Mouse (Mus musculus) cerebellum, postnatal 36 days (tissue): ENCODE measurements at regions not wholly inside any gene's neighbourhood (a gene's known extent, or its start where the extent isn't known, plus 50 kb on each side); places are given as distances from the start of the nearest gene placed in this dataset.
"Not testable (repeated sequence)": the region's sequence is repeated elsewhere in the genome, so short reads cannot be mapped to it uniquely, and the experiment has no call there.

Source experiments
- DNase-seq, 2 experiments: peaks; one replicate each; pipeline ENCODE4 v3.0.0; 2021 to 2022; ENCODE audit warnings: mixed read lengths in 2 of 2

DNA sequence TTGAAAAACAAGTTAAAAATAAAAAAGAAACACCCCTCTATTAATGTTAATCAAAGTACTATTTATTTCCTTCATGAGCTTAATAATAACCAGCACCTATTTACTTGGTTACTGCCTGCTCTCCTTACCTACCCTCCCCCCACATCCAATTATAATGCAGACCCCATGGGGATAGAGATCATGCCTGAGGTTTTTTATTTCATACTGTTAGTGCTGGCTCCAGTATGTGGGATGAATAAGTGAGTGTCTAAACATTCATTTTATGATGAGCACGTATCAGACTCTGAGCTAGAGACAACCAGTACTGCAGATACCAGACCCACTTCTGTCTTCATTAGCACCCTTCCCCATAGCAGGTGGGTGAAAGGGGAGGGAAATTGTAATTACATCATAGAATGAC is 83.6 kb upstream of the Atp1b1 start:
- no peak for DNase-seq

- no peak for DNase-seq
These were observed 80.3 kb upstream of the Atp1b1 start for GRCm38 (mm10) chr1:164538304-164539043.

- DNase-seq = no peak
These were observed 79.3 kb upstream of the Atp1b1 start for GRCm38 (mm10) chr1:164537324-164537948.

DNA sequence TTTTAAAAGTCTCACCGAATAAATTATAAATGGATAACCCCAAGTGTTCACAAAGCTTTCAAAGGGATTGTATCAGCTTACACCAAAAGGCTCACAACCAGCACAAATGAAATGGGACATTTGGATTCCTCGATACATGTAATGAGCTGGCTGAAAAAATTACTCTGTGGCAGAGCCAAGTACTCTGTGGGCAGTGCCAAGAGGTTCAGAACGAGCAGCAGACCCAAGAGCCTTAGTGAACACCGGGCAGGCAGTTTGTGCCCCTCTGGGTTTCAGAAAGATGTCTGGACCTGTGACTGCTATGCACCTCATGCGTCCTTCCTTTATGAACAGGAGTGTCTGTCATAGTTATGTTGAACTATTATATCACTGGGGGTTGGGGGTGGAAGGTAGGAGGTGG is 74.0 kb upstream of the Atp1b1 start:
- peak in 1 of 2 experiments; percentile 5 for DNase-seq

DNA sequence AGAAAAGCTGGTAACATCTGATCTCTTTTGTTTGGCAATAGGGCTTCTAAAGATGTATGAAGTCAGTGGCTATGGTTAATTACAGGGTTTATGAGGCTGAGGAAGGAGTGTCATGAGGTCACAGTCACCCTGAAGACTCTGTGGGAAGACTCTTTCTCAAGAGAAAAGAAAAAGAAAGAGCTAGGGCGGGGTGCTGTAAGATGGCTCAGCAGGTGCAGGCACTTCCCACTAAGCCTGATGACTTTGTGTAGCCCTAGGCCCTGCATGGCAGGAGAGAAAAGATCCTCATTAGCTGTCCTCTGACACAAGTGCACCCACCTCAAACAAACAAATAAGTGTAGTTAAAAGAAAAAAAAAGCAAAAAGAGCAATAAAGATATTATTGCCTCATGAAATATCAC is 73.6 kb upstream of the Atp1b1 start:
- no peak for DNase-seq

DNA sequence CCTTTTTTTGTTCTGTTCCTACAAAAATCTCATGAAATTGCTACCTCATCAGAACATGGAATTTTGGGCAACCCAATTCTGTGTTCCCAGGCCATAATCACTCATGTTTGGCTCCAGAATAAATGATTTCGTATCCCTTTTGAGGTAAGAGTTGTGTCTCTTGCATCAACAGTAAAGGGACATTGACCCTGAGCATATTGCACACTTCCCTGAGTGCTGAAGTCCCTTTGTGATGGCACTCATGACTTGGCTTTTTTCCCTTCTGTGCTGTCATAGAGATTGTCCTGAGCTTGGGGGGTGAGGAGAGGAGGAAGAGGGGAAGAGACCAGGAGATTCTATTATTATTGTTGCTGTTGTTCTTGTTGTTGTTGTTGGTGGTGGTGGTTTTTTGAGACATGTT is 68.6 kb upstream of the Atp1b1 start:
- DNase-seq = no peak

GRCm38 (mm10) chr1:164522377-164523150 is 64.4 kb upstream of the Atp1b1 start:
- DNase-seq = no peak

DNA sequence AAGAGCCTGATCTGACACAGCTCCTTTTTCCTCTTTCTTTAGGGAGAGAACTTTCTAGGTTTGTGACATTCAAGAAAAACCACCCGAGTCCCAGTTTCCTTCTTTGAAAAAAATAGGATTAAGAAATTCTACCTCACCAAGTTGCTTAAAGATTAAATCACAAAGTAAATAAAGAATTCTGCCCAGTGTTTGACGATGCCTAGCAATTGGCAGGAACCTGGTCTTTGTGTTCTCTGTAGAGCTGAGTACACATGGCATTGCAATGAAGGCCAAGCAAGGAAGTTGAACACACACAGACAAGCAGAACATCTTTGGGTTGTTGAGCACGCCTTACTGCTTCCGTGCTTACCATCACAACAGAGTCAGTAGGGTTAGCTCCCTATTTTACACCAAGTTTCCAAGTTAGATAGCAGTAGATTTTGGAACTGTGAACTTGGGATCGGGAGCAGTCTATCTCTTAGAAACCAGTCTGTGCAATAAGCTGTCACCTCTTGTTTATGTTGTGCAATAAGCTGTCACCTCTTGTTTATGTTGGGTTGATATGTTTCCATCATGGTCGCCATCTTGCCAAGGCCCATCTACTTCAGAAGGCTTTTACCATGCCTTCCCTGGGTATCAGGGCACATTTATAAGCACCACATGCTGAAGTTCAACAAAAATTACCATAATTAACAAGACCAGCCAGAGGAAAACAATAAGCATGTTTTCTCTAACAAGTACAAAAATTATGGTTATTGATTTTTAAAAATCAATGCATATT is 63.4 kb upstream of the Atp1b1 start:
- DNase-seq = no peak

DNA sequence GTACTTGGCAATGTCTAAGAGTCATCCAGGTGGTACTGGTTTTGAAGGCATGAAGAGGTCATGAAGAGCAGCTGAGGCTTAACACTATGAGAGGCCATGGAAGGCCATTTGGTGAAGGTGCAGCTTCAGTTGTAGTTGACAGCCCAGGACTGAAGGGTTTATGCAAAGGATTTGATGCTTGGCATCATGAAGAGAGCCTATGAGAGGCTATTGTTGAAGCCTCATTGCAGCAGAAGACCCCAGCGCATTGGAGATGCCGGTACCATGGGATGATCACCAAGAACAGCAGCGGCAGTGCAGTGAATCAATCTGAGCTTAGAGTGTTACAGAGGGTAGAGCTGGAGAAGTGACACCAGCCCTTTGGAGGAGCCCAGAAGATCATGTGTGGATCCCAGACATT is 60.7 kb upstream of the Atp1b1 start:
- DNase-seq = no peak

GRCm38 (mm10) chr1:164518308-164518707 is 60.2 kb upstream of the Atp1b1 start:
- DNase-seq = no peak

DNA sequence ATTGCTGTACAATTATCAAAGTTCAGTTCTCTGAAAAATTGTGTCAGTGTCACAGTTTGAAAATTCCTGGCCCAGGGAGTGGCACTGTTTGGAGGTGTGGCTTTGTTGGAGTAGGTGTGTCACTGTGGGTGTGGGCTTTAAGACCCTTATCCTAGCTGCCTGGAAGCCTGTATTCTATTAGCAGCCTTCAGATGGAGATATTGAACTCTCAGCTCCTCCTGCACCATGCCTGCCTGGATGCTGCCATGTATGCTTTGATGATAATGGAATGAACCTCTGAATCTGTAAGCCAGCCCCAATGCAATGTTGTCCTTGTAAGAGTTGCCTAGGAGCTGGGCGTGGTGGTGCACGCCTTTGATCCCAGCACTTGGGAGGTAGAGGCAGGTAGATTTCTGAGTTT is 59.2 kb upstream of the Atp1b1 start:
- DNase-seq = not testable (repeated sequence)

GRCm38 (mm10) chr1:164511628-164512385 is 53.7 kb upstream of the Atp1b1 start:
- DNase-seq = no peak

- no peak for DNase-seq
These were observed 51.1 kb upstream of the Atp1b1 start for GRCm38 (mm10) chr1:164509226-164509625.

GRCm38 (mm10) chr1:164508556-164508955 is 50.4 kb upstream of the Atp1b1 start:
- no peak for DNase-seq

DNA sequence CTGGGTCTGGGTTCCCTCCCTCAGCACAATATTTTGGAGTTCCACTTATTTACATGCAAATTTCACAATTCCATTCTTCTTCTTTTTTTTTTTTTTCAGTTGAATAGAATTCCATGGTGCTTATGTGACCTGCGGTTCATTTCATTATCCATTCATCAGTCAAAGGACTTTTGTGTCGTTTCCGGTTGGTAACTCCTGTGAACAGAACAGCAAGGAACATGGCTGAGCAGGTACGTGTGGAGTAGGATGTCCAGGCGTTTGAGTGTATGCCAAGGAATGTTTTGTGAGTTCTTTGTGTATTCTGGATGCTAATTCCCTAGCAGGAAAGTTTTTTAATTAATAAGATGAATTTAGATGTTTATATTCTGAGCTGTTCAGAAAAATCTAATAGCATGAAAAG is 50.0 kb upstream of the Atp1b1 start:
- no peak for DNase-seq
